Mouse (Mus musculus) right cerebral cortex, adult 18-20 months (tissue): ENCODE measurements around the gene Fam206a.

ENCODE experiments used
- DNase-seq: peaks from one replicate; pipeline ENCODE4 v3.0.0; 2022; ENCODE audit warnings: mixed read lengths

Fam206a gene

DNA sequence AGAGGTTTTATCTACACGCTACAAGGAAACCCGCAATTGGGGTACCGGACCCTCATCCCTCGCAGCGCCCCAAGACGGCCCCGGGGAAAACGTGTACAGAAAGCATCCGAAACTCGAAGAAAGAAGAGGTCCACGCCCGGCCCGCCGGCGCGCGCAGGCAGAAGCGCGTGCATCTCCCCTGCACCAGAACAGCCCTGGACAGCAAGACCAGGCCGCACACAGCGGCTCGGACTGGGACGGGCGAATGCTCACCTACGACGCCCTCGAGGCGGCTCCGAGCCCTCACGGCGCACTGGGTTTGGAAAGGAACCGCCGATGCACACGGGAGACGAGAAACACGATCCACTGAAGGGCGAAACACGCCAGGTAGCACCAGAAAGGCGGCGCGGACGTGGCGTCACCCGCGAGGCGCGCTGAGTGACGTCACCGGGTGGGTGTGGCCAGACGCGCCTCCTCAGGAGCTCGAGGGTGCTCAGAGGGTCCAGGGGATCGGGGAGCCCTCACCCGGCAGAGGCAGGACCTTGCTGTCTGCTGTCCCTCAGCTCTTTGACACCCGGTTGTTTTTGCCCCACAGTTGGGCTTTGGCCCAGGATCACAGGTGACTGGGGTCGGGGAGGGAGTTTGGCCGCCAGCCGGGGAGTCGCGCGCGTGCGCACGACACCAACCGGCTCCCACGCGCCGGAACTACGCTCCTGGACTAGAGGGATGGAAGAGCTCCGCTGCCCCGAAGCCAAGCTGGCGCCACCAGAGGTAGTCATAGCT lies at the start of gene Fam206a, which contains the start of gene Elp1:
Gene Fam206a (plus strand): TSS at position 439 of the 762 bp plus-strand sequence.
Gene Elp1 (minus strand): TSS at position 425 of the 762 bp plus-strand sequence.
- peak; percentile 95 for DNase-seq

DNA sequence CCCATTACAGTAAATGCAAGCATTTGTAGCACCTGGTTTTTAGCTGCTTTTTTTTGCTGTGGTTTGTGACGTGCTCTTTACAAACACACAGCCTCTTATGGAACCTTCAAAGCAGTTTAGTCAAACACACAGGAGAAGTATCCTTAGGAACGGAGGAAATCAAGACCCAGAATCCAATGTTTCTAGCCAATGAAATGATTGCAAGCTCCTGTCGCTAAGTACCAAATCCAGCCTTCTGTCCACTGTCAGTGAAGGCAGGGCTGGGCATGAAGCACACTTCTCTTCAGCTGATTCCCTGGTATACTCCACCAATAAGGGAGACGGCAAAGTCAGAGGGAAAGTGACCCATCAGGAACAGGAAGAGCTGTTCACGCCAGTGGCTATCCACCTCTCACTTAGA lies 46.1 kb upstream of the Fam206a start:
- no peak for DNase-seq

DNA sequence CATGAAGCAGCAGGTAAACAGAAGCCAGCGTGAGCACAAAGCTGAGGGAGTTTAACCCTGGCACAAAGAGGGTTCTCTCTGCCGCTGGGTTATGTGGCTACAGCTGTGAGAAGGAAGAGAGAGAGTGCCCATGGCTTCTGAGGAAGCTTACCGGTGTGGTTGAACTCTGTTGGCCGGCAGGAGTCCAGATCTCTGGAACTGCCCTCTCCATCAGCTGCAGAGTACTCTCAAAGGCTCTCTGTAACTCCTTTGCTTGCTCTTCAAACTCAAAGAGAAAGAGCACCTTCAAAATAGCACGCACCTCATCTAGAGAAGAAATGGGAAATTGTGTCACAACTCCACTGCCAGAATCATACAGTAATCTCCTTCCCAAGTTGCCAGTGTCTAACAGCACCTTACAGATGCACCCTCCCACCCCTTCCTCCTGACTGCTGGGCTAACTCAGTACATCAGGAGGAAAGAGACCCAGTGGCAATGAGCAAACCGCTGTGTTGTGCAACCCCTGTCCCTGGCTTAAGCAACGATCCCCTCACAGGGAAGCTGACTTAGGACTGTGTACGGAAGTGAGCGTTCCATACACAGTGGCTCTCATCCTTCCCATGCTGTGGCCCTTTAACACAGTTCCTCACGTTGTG lies 45.1 kb upstream of the Fam206a start:
- no peak for DNase-seq

DNA sequence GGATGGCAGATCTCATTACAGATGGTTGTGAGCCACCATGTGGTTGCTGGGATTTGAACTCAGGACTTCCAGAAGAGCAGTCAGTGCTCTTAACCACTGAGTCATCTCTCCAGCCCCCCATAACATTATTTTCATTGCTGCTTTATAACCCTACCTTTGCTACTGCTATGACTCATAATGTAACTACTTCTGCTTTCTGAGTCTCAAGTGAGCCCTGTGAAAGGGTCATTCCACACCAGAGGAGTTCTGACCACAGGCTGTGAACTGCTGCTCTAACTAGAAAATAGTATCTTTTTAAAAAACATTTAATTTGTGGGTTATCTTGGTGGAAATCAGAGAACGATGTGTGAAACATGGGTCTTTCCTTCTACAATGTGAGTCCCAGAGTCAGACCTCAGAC lies 44.5 kb upstream of the Fam206a start:
- DNase-seq, result no peak

DNA sequence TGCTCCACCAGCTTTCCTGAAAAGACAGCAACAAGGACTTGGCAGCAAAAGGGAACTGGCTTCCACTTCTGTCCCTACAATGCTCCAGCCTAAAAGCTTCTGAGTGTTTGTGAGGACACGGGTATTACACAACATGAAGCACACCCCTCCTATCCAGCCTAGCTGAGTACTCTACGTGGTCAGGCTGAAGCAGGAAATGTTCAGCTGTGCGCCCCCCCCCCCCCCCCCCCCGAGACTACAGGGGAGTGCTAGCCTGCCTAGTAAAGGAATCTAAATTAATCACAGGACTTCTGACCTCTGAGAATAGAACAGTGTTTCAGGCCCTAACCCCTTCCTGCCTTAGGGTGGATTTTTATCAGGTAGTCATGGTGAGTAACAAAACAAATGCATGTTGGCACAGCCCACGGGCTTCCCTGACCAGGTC lies 34.3 kb upstream of the Fam206a start:
- no peak for DNase-seq

DNA sequence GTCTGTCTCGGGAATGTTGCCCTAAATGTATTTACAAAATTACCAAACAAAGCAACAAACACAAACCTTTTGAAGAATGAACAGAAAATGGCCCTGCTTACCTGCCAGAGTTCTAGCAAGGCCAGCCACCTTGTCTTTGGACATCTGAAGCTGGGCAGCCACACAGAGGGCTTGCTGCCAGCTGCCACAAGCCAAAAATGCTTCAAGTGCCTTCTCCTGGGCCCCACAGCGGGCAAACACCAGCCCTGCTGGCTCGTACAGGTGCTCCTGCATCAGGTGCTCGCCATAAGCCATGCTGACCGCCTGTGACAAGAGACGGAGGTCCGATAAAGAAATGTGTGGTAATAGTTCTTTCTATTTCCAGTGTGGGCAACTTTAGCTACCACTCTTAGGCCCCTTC lies 33.2 kb upstream of the Fam206a start:
- no peak for DNase-seq

DNA sequence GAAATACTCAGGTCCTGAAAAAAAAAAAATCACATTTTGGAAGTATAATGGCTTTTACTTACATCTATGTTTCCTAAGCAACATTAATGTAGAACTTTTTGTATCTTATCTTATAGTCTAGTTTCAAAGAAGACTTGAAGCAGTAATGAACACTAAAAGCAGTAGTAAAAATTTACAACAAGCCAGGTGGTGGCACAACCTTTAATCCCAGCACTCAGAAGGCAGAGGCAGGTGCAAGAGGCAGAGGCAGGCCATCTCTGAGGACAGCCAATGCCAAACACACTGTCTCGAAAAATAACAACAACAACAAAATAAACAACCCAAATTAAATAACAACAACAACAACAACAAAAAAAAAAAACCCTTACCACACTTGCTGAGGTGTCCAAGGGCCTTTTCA lies 31.1 kb upstream of the Fam206a start:
- DNase-seq, result no peak

DNA sequence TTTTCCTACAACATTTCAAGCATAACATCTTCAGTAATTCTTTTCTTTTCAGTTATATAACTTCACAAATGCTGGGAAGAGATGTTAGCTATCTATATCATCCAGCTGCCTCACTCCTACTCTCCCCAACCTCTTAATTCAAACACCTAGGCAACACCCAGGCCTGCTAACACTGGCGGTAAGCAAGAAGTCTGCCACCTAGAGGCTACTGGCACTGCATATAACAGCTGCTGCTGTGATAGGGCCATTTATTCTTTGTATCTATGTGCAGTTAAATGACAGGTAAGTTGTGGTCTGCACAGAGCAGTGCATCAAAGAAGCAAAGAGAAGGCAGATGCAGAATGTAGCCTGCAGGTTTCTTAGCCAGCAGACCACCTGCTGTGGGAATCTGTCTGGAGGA lies 10.8 kb upstream of the Fam206a start:
- DNase-seq, result peak; percentile 35

DNA sequence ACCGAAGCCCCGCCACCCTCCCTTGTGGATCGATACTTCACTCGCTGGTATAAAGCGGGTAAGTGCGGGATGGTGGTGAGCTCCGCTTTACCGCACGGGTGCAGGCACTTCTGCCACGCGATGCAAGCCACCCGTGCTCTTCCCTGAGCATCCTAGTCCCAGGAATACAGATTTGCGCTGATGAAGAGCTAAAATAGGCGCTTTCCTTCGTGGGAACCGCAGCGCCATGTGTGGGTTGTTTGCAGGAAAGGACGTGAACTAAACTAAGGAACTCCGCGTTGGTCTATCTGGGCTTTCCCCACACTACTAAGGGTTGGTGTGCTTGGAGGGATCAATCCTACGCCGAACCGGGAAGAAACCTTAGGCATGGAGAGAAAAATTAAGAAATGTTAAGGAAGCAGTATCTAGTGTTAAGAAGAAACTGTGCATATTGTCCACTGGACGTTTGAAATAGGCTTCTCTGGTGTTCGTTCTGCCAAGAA lies 565 bp downstream of the Fam206a start:
- DNase-seq, result no peak

DNA sequence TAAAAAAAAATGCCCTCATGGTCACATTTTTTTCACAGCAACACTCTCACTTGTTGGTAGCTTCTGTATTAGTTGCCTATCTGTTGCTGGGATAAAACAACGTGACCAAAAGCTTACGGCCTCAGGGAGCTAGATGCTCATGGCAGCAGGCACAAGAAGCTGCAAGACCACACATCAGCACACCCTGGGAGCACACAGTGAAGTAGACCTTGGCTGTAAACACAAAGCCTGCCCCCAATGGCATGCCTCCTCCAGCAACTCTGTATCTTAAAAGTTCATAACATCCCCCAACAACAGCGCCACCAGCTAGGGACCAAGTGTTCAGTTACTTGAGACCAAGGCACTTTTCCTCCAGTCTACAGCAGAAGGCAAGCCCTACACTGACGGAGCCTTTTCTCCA lies 6.9 kb downstream of the Fam206a start:
- DNase-seq, result no peak

DNA sequence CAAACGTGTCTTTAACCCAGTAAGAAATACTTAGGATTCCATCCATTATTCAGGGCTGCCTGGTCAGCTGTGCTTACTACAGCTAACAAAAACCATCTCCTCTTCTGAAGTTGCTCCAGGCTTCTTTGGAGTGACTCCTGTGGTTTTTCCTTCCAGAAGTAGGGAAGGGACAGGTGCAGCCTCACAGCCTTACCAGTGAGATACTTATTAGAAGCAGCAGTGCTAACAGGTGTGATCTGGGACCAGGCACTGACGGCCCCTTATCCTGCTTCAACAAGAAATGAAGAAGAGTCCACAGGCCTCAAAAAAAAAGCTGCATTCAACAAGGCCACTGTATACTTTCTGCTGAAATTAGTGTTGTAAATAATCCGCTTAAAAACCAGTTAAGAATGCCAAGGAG lies 9.5 kb downstream of the Fam206a start:
- no peak for DNase-seq

DNA sequence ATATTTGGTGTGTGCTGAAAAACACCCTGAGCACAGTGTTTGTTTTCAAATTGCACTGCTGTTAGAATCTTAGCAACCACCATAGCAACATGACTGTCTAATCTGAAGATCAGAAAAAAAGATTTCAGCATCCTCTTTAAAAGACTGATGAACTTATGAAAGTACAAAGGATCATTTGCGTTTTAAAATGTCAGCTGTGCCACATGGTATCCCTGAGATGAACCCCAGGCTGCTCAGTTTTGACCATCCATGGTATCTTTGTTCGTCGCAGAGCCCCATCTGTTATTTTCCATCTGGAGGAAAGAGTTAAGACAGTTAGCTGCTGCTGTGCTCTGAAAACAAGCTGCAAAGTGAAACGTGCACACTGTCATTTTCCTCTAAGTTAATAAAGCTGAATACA lies 10.0 kb downstream of the Fam206a start:
- no peak for DNase-seq

DNA sequence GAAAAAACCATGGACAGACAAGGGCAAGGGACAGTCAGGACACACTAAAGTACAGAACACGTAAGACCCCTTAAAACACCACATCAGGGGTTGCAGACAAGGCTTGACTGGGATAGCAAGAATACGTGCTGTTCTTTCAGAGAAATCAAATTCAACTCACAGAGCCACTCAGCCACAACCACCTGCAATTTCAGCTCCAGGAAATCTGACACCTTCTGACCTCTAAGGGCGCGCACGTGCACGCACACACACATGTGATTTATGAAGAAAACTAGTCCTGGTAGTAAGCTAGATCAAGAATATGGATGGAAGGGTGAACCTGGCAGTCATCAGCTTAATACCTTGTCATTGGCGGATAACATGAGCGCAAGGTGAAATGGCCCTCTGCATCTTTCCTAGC lies 13.0 kb downstream of the Fam206a start:
- DNase-seq, result no peak

DNA sequence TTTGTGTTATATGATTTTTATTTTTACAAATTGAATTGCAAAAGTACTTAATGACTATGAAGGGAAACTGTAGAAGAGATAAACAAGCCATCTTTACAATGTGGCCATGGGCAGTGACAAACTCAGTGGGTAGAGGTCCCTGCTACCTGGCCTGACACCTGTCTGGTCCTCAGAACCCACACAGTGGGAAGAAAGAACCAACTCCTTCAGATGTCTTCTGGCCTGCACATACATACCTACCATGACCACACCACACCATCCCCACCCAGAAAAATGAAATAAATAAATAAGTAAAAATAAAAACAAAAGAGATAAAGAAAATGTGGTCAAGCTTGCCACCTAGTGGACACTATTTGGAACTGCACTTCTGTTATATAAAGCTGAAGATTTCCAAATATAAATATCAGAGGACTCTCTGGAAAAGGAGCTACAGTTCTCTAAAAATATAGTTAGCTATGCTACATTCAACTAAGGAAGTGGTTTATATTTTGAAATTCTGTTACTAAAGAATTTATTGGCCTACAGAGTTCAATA lies 17.9 kb downstream of the Fam206a start:
- peak; percentile 30 for DNase-seq

DNA sequence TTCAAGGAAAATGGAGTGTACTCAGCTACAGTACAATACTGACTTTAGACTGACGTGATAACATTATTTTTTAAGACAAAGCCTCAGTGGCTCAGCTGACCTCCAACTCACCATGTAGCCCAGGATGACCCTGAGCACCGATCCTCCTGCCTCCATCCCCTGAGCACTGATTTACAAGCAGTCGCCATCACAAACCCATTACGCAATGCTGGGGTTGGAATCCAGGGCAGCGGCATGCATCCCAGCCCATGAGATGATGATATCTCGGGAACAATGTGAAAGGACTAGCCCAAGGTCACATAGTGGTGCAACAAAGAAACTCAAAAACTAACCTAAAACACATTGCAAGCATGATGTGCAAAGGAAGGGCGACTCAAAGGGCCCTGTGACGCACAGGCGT lies 22.1 kb downstream of the Fam206a start:
- DNase-seq, result no peak

DNA sequence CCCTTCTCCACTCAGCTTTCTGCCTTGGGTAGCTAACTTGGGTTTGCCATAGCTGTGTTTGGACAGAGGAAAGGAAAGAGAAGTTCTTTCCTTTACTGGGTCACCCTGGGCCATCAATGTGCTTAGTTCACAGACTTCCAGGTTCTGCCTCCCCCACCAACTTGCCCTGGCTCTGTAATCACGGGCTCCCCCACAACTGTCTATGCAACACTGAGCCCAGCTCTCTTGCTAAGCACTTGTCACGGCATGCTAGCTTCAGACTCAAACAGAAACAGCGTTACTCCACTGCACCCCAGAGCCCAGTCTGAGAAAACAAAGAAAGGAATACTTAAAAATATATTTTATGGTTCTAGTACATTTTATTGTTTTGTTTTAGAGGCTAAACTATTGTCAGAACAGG lies 26.8 kb downstream of the Fam206a start:
- DNase-seq, result no peak

DNA sequence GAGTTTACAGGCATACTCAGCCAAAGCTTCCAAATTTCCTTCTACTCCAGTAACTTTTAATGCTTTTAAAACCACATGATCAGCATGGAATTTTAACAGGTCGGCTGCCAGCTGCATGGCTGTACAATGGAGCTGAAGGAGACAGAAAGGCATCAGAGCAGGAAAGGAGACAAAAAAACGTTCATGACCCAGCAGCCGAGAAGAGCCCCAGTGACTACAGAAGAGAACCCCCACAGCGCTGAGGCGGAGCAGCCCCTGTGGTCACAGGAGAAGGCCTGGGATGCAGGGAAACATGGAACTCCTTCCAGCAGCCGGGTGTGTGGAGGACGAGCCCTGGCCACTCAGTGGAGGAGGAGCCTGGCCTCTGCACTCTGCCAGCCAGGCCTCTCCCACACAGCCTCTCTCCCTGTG lies 27.4 kb downstream of the Fam206a start:
- peak; percentile 21 for DNase-seq

DNA sequence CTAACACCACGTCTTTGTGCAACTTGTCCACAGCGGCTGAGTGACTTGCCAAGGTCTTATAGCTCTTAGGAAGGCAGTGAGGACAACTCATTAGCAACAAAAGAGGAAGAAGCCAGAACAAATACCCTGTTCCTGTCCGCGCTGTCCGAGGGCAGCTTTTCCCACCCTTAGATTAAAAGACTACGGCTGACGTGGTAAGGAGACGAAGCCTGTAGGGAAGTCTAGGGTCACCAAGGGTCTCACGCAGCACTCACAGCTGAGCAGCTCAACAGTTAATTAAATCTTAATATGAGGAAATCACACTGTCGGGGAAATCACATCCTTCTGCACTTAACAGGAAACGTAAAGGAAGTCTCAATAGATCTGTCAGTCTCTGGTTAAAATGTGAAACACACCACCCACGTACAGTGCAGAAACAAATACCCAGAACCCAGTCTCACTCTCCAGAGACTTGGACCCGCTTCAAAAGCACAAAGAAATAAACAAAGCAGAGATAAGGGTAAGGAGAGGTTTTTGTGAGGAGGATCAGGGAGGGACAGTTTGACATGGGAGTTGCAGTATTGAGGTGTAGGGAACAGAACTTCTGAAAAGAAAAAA lies 29.0 kb downstream of the Fam206a start:
- no peak for DNase-seq

DNA sequence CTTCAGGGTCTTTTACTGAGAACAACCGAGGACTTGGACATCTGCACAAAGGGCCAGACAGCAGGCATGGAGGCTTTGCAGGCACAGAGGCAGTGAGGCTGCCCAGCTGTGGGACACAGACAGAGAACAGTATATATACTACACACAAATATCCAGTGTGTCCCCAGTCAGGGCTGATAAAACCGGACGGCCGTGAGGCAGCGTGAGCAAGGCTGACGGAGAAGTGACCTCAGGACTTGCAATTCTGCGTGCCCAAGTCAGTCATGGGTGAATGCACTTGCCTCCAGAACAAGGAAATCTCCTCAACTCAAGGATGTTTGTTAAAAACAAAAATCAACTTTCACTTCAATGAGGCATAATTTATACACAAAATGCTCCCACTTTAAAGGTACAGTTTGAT lies 29.9 kb downstream of the Fam206a start:
- DNase-seq, result no peak

DNA sequence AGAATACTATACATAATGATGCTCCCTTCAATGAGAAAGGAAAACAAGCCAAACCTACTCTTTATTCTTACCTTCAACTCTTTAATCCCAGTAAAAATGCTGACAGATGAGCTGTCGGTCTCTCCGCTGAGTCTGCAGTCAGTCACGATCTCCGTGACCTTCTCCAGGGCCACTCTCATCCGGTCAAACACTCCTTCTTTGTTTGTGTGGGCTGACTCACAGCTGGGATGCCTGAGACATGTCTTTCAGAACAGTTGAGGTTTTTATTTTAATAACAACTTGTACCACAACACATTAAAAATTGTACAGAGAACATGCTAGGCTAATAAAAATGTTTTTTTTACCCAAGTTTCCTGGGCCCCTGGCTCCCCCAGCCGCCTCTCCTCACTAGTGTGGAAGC lies 35.5 kb downstream of the Fam206a start:
- DNase-seq, result no peak

DNA sequence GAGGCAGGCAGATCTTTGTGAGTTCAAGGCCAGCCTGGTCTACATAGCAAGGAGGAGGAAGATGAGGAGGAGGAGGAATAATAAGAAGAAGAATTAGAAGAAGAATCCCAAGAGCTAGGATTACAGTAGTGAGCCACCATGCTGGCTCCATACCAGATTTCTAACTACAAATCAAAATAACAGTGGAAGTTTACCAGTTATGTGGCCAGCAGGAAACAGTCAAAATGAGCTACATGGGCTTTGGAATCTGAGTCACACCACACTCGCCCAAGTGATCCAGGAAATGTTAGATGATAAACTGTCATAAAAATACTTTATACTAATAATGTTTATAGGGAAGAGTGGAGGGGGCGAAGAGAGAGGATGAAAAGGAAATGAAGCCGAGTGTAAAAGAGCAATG lies 38.2 kb downstream of the Fam206a start:
- DNase-seq, result no peak

DNA sequence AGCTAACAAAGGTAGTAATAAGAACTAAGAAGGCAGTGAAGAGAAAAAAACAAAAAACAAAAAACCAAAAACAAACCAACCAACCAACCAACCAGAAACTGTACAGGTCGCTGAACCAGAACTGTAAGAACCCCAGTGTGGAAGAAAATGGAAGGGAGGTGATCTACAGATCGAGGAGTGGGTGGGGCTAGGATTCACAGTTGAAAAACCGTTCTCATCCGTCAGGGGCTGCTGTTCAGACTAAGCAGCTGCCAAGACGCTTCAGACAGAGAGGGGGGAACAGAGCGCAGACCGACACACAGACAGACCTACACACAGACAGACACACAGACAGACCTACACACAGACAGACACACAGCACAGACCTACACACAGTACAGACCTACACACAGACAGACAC lies 40.4 kb downstream of the Fam206a start:
- DNase-seq, result no peak

DNA sequence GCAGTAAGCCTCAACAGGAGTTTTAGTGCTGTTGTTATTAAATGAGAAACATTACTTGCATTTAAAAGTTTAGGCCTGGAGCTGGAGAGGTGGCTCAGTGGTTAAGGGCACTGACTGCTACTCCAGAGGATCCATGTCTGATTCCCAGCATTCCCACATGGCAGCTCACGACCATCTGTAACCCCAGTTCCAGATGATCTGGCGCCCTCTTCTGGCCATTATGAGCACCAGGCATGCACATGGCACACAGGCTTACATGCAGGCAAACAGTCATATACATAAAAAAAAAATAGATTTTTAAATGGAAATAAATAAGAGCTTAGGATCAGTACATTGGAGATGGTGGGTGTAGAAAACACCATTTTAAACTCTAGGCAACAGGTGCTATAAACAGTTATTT lies 41.8 kb downstream of the Fam206a start:
- DNase-seq, result no peak

DNA sequence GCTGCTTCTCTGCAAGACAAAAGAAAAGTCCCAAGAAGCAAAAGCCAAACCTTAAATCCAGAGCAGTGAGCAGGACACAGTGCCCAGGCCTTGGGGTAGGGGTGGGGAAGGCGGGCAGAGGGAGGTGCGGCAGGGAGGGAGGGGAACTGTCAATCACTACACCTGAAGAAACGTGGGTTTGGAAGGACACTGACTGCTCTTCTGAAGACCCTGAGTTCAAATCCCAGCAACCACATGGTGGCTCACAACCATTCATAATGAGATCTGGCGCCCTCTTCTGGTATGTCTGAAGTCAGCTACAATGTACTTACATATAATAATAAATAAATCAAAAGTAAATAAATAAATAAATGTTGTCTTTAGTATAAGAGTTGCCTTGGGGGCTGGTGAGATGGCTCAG lies 42.8 kb downstream of the Fam206a start:
- no peak for DNase-seq
